Mouse (Mus musculus) lung, postnatal 0 days (tissue): ENCODE measurements around the gene Bex4.
"Not testable (repeated sequence)": the region's sequence is repeated elsewhere in the genome, so short reads cannot be mapped to it uniquely, and the experiment has no call there.

Experiments
- CTCF ChIP-seq: IDR thresholded peaks from 2 replicates; pipeline ENCODE4 v1.5.1; 2016; ENCODE audit warnings: antibody characterized with exemption, mild to moderate bottlenecking
- EP300 ChIP-seq: IDR thresholded peaks from 2 replicates; pipeline ENCODE4 v1.6.1; 2016; ENCODE audit warnings: antibody characterized with exemption, mild to moderate bottlenecking, control low read depth

DNA sequence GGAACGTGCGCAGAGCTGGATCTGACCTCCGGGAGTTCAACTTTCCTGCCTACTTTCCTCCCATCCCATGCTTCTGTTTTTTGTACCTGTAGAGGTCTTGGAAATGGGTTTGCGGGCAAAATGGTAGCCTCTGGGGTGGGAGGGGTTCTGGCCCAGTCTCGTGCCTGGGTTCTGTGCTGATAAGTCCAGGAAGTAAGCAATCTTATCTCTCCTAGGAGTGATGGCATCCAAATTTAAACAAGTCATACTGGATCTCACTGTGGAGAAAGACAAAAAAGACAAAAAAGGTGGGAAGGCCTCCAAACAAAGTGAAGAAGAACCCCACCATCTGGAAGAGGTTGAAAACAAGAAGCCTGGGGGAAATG is 826 bp downstream of the Bex4 start:
- TF ChIP-seq CTCF, EP300: not testable (repeated sequence)
